In the genomic region with DNA sequence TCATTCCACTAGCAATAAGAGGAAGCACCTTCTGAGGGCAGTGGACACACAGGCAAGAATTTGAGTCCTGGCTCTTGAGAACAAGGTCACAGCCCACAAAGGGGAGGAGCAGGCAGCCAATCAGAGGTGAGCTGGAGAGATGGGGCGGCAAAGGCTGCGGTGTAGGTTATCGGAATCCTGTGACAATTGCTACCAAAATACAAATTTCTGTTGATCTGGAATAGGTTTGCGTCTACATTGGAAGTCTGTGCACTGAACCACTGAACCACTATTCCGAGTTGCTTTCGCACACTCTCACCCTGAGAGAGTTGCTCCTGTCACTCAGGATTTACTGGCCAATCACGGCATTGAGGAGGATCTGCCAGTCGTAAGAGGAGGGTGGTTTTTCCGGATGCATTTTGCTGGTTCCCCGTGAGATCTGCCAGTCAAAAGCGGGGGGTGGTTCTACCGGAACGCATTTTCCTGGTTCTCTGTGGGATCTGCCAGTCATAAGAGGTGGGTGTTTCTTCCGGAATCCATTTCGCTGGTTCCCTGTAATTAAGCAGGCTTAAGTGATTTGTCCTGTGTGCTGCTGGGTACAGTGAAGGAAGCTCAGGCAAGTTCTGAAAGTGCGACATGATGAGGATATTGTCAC, we compare ENCODE assay signal across 7 mouse cellular contexts. TPM values are rescaled to one million over a fixed set of nuclear protein-coding genes. Genes with fewer than 3 reads are reported as not detected.
A peak's percentile ranks its signal among the peaks of the same experiment; 100 is the strongest.
DNase-seq lines count a peak whose midpoint lies in the region; ATAC-seq lines count a peak whose summit lies in the region.
"Not testable (repeated sequence)": the region's sequence is repeated elsewhere in the genome, so short reads cannot be mapped to it uniquely, and the experiment has no call there.

No protein-coding gene starts in this region.

- peak; percentile 100 for ATAC-seq in embryonic facial prominence, embryonic 12.5 days (ENCODE audit: insufficient number of reproducible peaks, insufficient read depth, low FRiP score, low TSS enrichment)
- ATAC-seq in limb, embryonic 11.5 days (ENCODE audit: insufficient number of reproducible peaks, low FRiP score, low TSS enrichment, low read depth) = peak; percentile 99
- peak; percentile 100 for ATAC-seq in midbrain, embryonic 14.5 days (ENCODE audit: low FRiP score, low TSS enrichment)

- 4% methylated on average over 16 of the region's 16 CpGs for WGBS in embryonic facial prominence, embryonic 12.5 days
- WGBS in limb, embryonic 11.5 days = 4% methylated on average over 16 of the region's 16 CpGs
- WGBS in midbrain, embryonic 14.5 days = 2% methylated on average over 16 of the region's 16 CpGs

- not testable (repeated sequence) for H3K9me3 ChIP-seq in embryonic facial prominence, embryonic 12.5 days; limb, embryonic 11.5 days (ENCODE audit: control insufficient read depth, low read length); midbrain, embryonic 14.5 days (ENCODE audit: control insufficient read depth, low read length)

- H3K4me3 ChIP-seq in embryonic facial prominence, embryonic 12.5 days = peak overlapping the region; percentile 53
- peak overlapping the region; percentile 41 for H3K4me3 ChIP-seq in limb, embryonic 11.5 days (ENCODE audit: low read depth, low read length)
- H3K4me3 ChIP-seq in midbrain, embryonic 14.5 days (replicated peaks; ENCODE audit: low read depth, low read length) = peak overlapping the region; percentile 49

- not testable (repeated sequence) for H3K4me1 ChIP-seq in embryonic facial prominence, embryonic 12.5 days; limb, embryonic 11.5 days (ENCODE audit: control insufficient read depth, insufficient read depth, low read length); midbrain, embryonic 14.5 days (ENCODE audit: control insufficient read depth, insufficient read depth, low read length)

- not testable (repeated sequence) for H3K27ac ChIP-seq in embryonic facial prominence, embryonic 12.5 days; limb, embryonic 11.5 days (replicated peaks; ENCODE audit: low read depth, low read length); midbrain, embryonic 14.5 days (replicated peaks; ENCODE audit: low read depth, low read length)

- peak overlapping the region; percentile 36; the same call in 1 of the 2 replicates for H3K9ac ChIP-seq in embryonic facial prominence, embryonic 12.5 days
- H3K9ac ChIP-seq in limb, embryonic 11.5 days (ENCODE audit: low read length) = peak overlapping the region; percentile 56
- peak overlapping the region; percentile 47 for H3K9ac ChIP-seq in midbrain, embryonic 14.5 days (replicated peaks; ENCODE audit: low read length)

- not testable (repeated sequence) for H3K27me3 ChIP-seq in embryonic facial prominence, embryonic 12.5 days; limb, embryonic 11.5 days (ENCODE audit: control insufficient read depth, insufficient read depth, low read length); midbrain, embryonic 14.5 days (ENCODE audit: control insufficient read depth, insufficient read depth, low read length)

- peak overlapping the region; percentile 53 for H3K4me2 ChIP-seq in embryonic facial prominence, embryonic 12.5 days (replicated peaks)
- H3K4me2 ChIP-seq in limb, embryonic 11.5 days (ENCODE audit: low read depth, severe bottlenecking) = peak overlapping the region; percentile 42; the same call in 1 of the 2 replicates
- H3K4me2 ChIP-seq in midbrain, embryonic 14.5 days (ENCODE audit: low read length) = peak overlapping the region; percentile 61

- H3K36me3 ChIP-seq in embryonic facial prominence, embryonic 12.5 days; limb, embryonic 11.5 days (ENCODE audit: control insufficient read depth, insufficient read depth, low read length); midbrain, embryonic 14.5 days (ENCODE audit: control insufficient read depth, insufficient read depth, low read length): not testable (repeated sequence)

- DNase-seq in adrenal gland, postnatal 25 days = peak; percentile 76
- peak; percentile 100 for DNase-seq in heart, adult 11 months
- peak; percentile 85 for DNase-seq in kidney, adult 18-20 months
- DNase-seq in limb, embryonic 11.5 days (ENCODE audit: low spot score) = peak; percentile 85
- peak; percentile 93 for DNase-seq in midbrain, embryonic 14.5 days
- DNase-seq in spleen, adult 18-20 months = peak; percentile 67 to 71

RNA-seq across cellular contexts. Expression of a gene that starts 59.2 kb away (rescaled TPM):
- 6.6 and 7.0 TPM in 2 replicates for total RNA-seq in adrenal gland, postnatal 25 days (2021)
- polyA plus RNA-seq in embryonic facial prominence, embryonic 12.5 days (2016; fragmentation: Nextera tagmentation; extraction: Ambion mirVana) = 5.2 and 6.7 TPM in 2 replicates
- 6.5 and 8.6 TPM in 2 replicates for polyA plus RNA-seq in limb, embryonic 11.5 days (2014; fragmentation: Nextera tagmentation; extraction: Ambion mirVana)
- polyA plus RNA-seq in midbrain, embryonic 14.5 days (2014; fragmentation: Nextera tagmentation; extraction: Ambion mirVana) = 3.2 and 4.3 TPM in 2 replicates
